Mouse (Mus musculus) MEL (cell line): ENCODE measurements around the gene Pparg. TPM values are rescaled to one million over a fixed set of nuclear protein-coding genes. Genes with fewer than 3 reads are reported as not detected.

Experiments
- DNase-seq: peaks from one replicate; pipeline ENCODE4 v3.0.0; 2011; ENCODE audit warnings: low read depth, low spot score
- H3K27ac ChIP-seq: 2 replicates; pipeline ENCODE4 v1.5.1; 2012; ENCODE audit warnings: low read depth, mild to moderate bottlenecking, control low read depth, low read length, moderate library complexity; ENCODE audit not compliant: control insufficient read depth
- H3K27me3 ChIP-seq, 2 experiments: fragments of 150-350 bp in 1 of 2; sonication (generic) in 1 of 2; 2 replicates each; pipeline ENCODE4 v1.6.1; 2012; ENCODE audit warnings: low read length in 2 of 2, mild to moderate bottlenecking in 2 of 2, improper control_type of control experiment in 1 of 2, moderate library complexity in 1 of 2; ENCODE audit not compliant: insufficient read depth in 2 of 2, control insufficient read depth in 1 of 2
- H3K36me3 ChIP-seq, 2 experiments: 2 replicates each; pipeline ENCODE4 v1.6.1; 2012 to 2014; ENCODE audit warnings: low read length in 2 of 2, improper control_type of control experiment in 1 of 2, inconsistent platforms in 1 of 2, mild to moderate bottlenecking in 1 of 2; ENCODE audit not compliant: insufficient read depth in 2 of 2, control insufficient read depth in 1 of 2
- H3K4me1 ChIP-seq, 2 experiments: fragments of 150-350 bp in 1 of 2; sonication (generic) in 1 of 2; 2 replicates each; pipeline ENCODE4 v1.6.1; 2012; ENCODE audit warnings: low read length in 2 of 2, improper control_type of control experiment in 1 of 2, mild to moderate bottlenecking in 1 of 2; ENCODE audit not compliant: insufficient read depth in 2 of 2, control insufficient read depth in 1 of 2
- H3K4me3 ChIP-seq, 2 experiments: fragments of 150-350 bp in 1 of 2; sonication (generic) in 1 of 2; 2 replicates each; pipeline ENCODE4 v1.5.1; 2012; ENCODE audit warnings: low read depth in 2 of 2, low read length in 2 of 2, mild to moderate bottlenecking in 2 of 2, moderate library complexity in 2 of 2, control low read depth in 1 of 2, improper control_type of control experiment in 1 of 2; ENCODE audit not compliant: control insufficient read depth in 1 of 2, insufficient read depth in 1 of 2
- H3K79me2 ChIP-seq: 2 replicates; pipeline ENCODE4 v1.6.1; 2012; ENCODE audit warnings: mild to moderate bottlenecking, low read length, moderate library complexity; ENCODE audit not compliant: control insufficient read depth, poor library complexity, insufficient read depth
- H3K9ac ChIP-seq: 2 replicates; pipeline ENCODE4 v1.6.1; 2012; ENCODE audit warnings: low read depth, mild to moderate bottlenecking, control low read depth, low read length, moderate library complexity; ENCODE audit not compliant: control insufficient read depth, poor library complexity, severe bottlenecking
- H3K9me3 ChIP-seq: fragments of 150-350 bp; sonication (generic); replicated peaks from 2 replicates; pipeline ENCODE4 v1.6.1; 2012; ENCODE audit warnings: mild to moderate bottlenecking, low read length, improper control_type of control experiment, moderate library complexity; ENCODE audit not compliant: insufficient read depth
- CHD1 ChIP-seq: IDR thresholded peaks from 2 replicates; pipeline ENCODE4 v1.6.1; 2012; ENCODE audit warnings: low read depth, mild to moderate bottlenecking, inconsistent platforms, low read length, improper control_type of control experiment
- CHD2 ChIP-seq: IDR thresholded peaks from 2 replicates; pipeline ENCODE4 v1.6.1; 2011; ENCODE audit warnings: low read length, improper control_type of control experiment
- E2F4 ChIP-seq: IDR thresholded peaks from 2 replicates; pipeline ENCODE4 v1.6.1; 2011; ENCODE audit warnings: low read depth, low read length, improper control_type of control experiment, borderline replicate concordance
- EP300 ChIP-seq, 2 experiments: IDR thresholded peaks; 2 replicates each; pipeline ENCODE4 v1.6.1; 2011; ENCODE audit warnings: improper control_type of control experiment in 2 of 2, low read length in 2 of 2, low read depth in 1 of 2, mild to moderate bottlenecking in 1 of 2
- ETS1 ChIP-seq: IDR thresholded peaks from 2 replicates; pipeline ENCODE4 v1.6.1; 2012; ENCODE audit warnings: low read depth, mild to moderate bottlenecking, inconsistent platforms, low read length, improper control_type of control experiment, moderate library complexity
- GABPA ChIP-seq: IDR thresholded peaks from 2 replicates; pipeline ENCODE4 v1.6.1; 2012; ENCODE audit warnings: low read depth, mild to moderate bottlenecking, inconsistent platforms, low read length, improper control_type of control experiment, moderate library complexity
- KAT2A ChIP-seq: conservative IDR thresholded peaks from 2 replicates; pipeline ENCODE4 v1.6.1; 2012; ENCODE audit warnings: low read depth, low read length, improper control_type of control experiment, inconsistent platforms
- MAFK ChIP-seq: IDR thresholded peaks from 2 replicates; pipeline ENCODE4 v1.6.1; 2011; ENCODE audit warnings: low read depth, mild to moderate bottlenecking, low read length, improper control_type of control experiment, borderline replicate concordance
- MAX ChIP-seq: IDR thresholded peaks from 2 replicates; pipeline ENCODE4 v1.6.1; 2011; ENCODE audit warnings: low read length, improper control_type of control experiment
- MAZ ChIP-seq: IDR thresholded peaks from 2 replicates; pipeline ENCODE4 v1.6.1; 2012; ENCODE audit warnings: low read depth, mild to moderate bottlenecking, inconsistent platforms, low read length, improper control_type of control experiment
- MYB ChIP-seq: IDR thresholded peaks from 2 replicates; pipeline ENCODE4 v1.6.1; 2011; ENCODE audit warnings: mild to moderate bottlenecking, low read depth, low read length, improper control_type of control experiment
- NRF1 ChIP-seq: IDR thresholded peaks from 2 replicates; pipeline ENCODE4 v1.6.1; 2014; ENCODE audit warnings: low read depth, mild to moderate bottlenecking, inconsistent platforms, low read length, improper control_type of control experiment, moderate library complexity; ENCODE audit not compliant: poor library complexity, insufficient read depth, severe bottlenecking
- POLR2A ChIP-seq, 2 experiments: IDR thresholded peaks; 2 replicates each; pipeline ENCODE4 v1.6.1; 2011 to 2012; ENCODE audit warnings: low read length in 2 of 2, mild to moderate bottlenecking in 2 of 2, control low read depth in 1 of 2, improper control_type of control experiment in 1 of 2, low read depth in 1 of 2, moderate library complexity in 1 of 2; ENCODE audit not compliant: control insufficient read depth in 1 of 2, insufficient read depth in 1 of 2, poor library complexity in 1 of 2
- POLR2AphosphoS2 ChIP-seq: IDR thresholded peaks from 2 replicates; pipeline ENCODE4 v1.6.1; 2011; ENCODE audit warnings: low read length, improper control_type of control experiment
- POLR2AphosphoS5 ChIP-seq: IDR thresholded peaks from 2 replicates; pipeline ENCODE4 v1.6.1; 2012; ENCODE audit warnings: low read depth, borderline replicate concordance, mild to moderate bottlenecking, inconsistent platforms, low read length, moderate library complexity, mixed read lengths
- RCOR1 ChIP-seq: IDR thresholded peaks from 2 replicates; pipeline ENCODE4 v1.6.1; 2012; ENCODE audit warnings: low read depth, mild to moderate bottlenecking, inconsistent platforms, low read length, improper control_type of control experiment
- SMC3 ChIP-seq: IDR thresholded peaks from 2 replicates; pipeline ENCODE4 v1.6.1; 2011; ENCODE audit warnings: low read depth, low read length, improper control_type of control experiment
- TAL1 ChIP-seq: IDR thresholded peaks from 2 replicates; pipeline ENCODE4 v1.6.1; 2012; ENCODE audit warnings: mild to moderate bottlenecking, inconsistent platforms, low read length, moderate library complexity, mixed read lengths
- TBP ChIP-seq: IDR thresholded peaks from 2 replicates; pipeline ENCODE4 v1.8.0; 2011; ENCODE audit warnings: low read depth, low read length, improper control_type of control experiment
- TCF12 ChIP-seq: IDR thresholded peaks from 2 replicates; pipeline ENCODE4 v1.6.1; 2014; ENCODE audit warnings: low read depth, mild to moderate bottlenecking, inconsistent platforms, low read length, improper control_type of control experiment, moderate library complexity
- USF1 ChIP-seq: IDR thresholded peaks from 2 replicates; pipeline ENCODE4 v1.6.1; 2014; ENCODE audit warnings: low read depth, mild to moderate bottlenecking, inconsistent platforms, low read length, improper control_type of control experiment, moderate library complexity
- ZC3H11A ChIP-seq: IDR thresholded peaks from 2 replicates; pipeline ENCODE4 v1.6.1; 2012; ENCODE audit warnings: low read depth, mild to moderate bottlenecking, inconsistent platforms, low read length, improper control_type of control experiment
- ZKSCAN1 ChIP-seq: IDR thresholded peaks from 2 replicates; pipeline ENCODE4 v1.6.1; 2012; ENCODE audit warnings: low read depth, mild to moderate bottlenecking, inconsistent platforms, low read length, improper control_type of control experiment, moderate library complexity
- ZMIZ1 ChIP-seq: IDR thresholded peaks from 2 replicates; pipeline ENCODE4 v1.6.1; 2012; ENCODE audit warnings: low read depth, mild to moderate bottlenecking, inconsistent platforms, low read length, improper control_type of control experiment, moderate library complexity
- ZNF384 ChIP-seq: IDR thresholded peaks from 2 replicates; pipeline ENCODE4 v1.6.1; 2012; ENCODE audit warnings: low read depth, mild to moderate bottlenecking, inconsistent platforms, low read length, improper control_type of control experiment
- polyA plus RNA-seq, 2 experiments: library from polyadenylated mRNA; stranded (reverse) in 1 of 2; unstranded in 1 of 2; fragments of >175 nt in 1 of 2; fragments of >200 nt in 1 of 2; gene quantifications; 2 replicates each; pipeline versions ENCODE4 v1.2.1 to v1.2.4; 2012; ENCODE audit warnings: low replicate concordance in 2 of 2, low read depth in 1 of 2; ENCODE audit not compliant: insufficient read length in 2 of 2, insufficient read depth in 1 of 2, missing spikeins in 1 of 2
- total RNA-seq: library from RNA; depleted of rRNA; stranded (reverse); fragments of 300-350 nt; gene quantifications from 2 replicates; pipeline ENCODE4 v1.2.3, GENCODE M21; 2012

Gene Pparg
- total and polyA plus RNA-seq, 3 experiments: 0.08 to 0.15 TPM; not detected in 1

DNA sequence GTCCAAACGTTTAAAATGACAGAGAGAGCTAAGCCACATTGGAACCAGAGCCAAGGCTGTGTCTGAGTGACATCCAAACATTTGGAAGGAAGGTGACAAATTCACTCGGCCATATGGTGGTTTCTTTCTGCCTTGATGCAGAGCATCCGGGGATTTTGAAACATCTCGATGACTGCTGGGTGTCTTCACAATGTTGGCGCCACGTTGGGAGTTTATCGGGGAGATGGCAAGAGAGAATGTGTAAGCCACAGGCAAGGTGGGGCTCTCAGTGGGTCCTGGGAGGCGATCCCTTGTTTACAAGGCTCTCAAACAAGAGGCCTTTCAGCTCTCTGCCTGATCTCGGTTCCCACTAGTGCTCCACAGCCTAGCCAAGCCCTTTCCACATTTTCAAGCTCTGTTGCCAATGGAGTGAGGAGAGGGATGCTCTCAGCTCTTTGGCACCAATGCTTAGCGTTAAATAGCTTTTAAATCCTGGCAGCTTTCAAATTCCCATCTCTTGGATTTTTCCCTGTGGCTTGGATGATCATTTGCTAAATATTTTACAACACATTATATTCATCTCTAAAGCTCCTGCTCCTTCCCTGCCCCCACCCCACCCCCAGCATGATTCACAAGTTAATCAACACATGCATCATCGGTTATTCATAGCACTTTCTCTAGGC is 132.3 kb downstream of the Pparg start:
- TF ChIP-seq TAL1 (no peak), ZC3H11A (no peak), POLR2AphosphoS2 (no peak), ZKSCAN1 (no peak), MAFK (no peak), USF1 (no peak), ETS1 (no peak), GABPA (no peak), MAZ (no peak), SMC3 (no peak), TBP (no peak), CHD2 (no peak), MAX (no peak), ZNF384 (no peak), TCF12 (no peak), E2F4 (no peak)

DNA sequence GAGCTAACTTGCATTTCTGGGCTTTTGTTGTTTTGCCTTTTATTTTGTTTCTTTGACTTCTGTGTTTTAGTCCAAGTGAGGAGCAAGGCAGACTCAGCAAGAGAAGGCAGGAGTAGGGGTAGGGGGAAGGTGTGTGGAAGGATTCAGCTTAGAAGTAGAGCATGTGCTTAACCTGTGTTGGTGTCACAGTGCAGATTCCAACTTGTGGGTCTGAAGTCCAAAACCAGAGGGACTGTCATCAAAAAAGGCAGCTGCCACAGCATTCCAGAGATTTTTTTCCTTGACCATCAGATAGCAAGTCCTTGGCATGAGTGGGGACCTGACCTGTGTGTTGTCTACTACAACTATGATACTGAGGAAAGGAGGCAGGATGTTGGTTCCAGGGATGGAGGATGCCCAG is 133.1 kb downstream of the Pparg start:
- Histone ChIP-seq H3K4me1 (0 out of 4 replicates have a peak, but pooled peaks cover 0 to 2% of the 10 kb centered on the region in 2 experiments), H3K9me3 (no peaks in the 10 kb centered on the region), H3K9ac (no peak overlapping the region), H3K79me2 (no peaks in the 10 kb centered on the region), H3K27ac (no peak overlapping the region), H3K4me3 (no peak overlapping the region), H3K36me3 (no peaks in the 10 kb centered on the region), H3K27me3 (peaks cover 0 to 2% of the 10 kb centered on the region in 2 experiments; a peak in 1 of 4 replicates)
- TF ChIP-seq ZC3H11A (no peak), POLR2AphosphoS5 (no peak), TAL1 (no peak), POLR2A (IDR thresholded peaks at IDR 0.05; ENCODE audit: control insufficient read depth in 1 of 2, insufficient read depth in 1 of 2, low read depth in 1 of 2, low read length in 2 of 2, poor library complexity in 1 of 2) (no peak), TCF12 (no peak), CHD2 (no peak), MYB (no peak), KAT2A (no peak), CHD1 (no peak), EP300 (IDR thresholded peaks at IDR 0.05; ENCODE audit: low read depth in 1 of 2, low read length in 2 of 2) (no peak), ZMIZ1 (no peak), NRF1 (no peak), RCOR1 (no peak), SMC3 (no peak), MAZ (no peak)
- no peak for DNase-seq

More for the DNA sequence above, 132.3 kb downstream of the Pparg start:
- Histone ChIP-seq H3K27me3 (peaks cover 0 to 2% of the 10 kb centered on the region in 2 experiments; a peak in 2 of 4 replicates), H3K4me1 (0 out of 4 replicates have a peak, but pooled peaks cover 0 to 2% of the 10 kb centered on the region in 2 experiments), H3K79me2 (no peaks in the 10 kb centered on the region), H3K36me3 (no peaks in the 10 kb centered on the region), H3K27ac (no peak overlapping the region), H3K4me3 (no peak overlapping the region), H3K9me3 (no peaks in the 10 kb centered on the region), H3K9ac (no peak overlapping the region)
- no peak for DNase-seq
